Mouse (Mus musculus) lung, embryonic 14.5 days (tissue): ENCODE results near the gene Vwa8. TPM values are rescaled to one million over a fixed set of nuclear protein-coding genes. Genes with fewer than 3 reads are reported as not detected.
A peak's percentile ranks its signal among the peaks of the same experiment; 100 is the strongest.

Experiments
- ATAC-seq: fragments of 200-750 bp; cut with Nextera tagmentation; 2 replicates; pipeline ENCODE4 v1.8.0; 2017; ENCODE audit warnings: mild to moderate bottlenecking, moderate TSS enrichment, moderate library complexity; ENCODE audit not compliant: insufficient read depth
- DNase-seq: peaks from one replicate; pipeline ENCODE4 v3.0.0-alpha.2; 2015
- H3K27ac ChIP-seq: fragments of 300-500 bp; sonication (generic); 2 replicates; pipeline ENCODE4 v1.5.1; 2014; ENCODE audit warnings: low read depth, mild to moderate bottlenecking, moderate library complexity
- H3K27me3 ChIP-seq: fragments of 300-500 bp; sonication (generic); 2 replicates; pipeline ENCODE4 v1.6.1; 2014; ENCODE audit warnings: low read length, control low read depth; ENCODE audit not compliant: insufficient read depth
- H3K36me3 ChIP-seq: fragments of 300-500 bp; sonication (generic); 2 replicates; pipeline ENCODE4 v1.6.1; 2014; ENCODE audit warnings: control low read depth; ENCODE audit not compliant: insufficient read depth
- H3K4me1 ChIP-seq: fragments of 300-500 bp; sonication (generic); 2 replicates; pipeline ENCODE4 v1.6.1; 2014; ENCODE audit warnings: antibody characterized with exemption, control low read depth; ENCODE audit not compliant: insufficient read depth
- H3K4me2 ChIP-seq: fragments of 300-500 bp; sonication (generic); 2 replicates; pipeline ENCODE4 v1.6.1; 2014; ENCODE audit warnings: mild to moderate bottlenecking
- H3K4me3 ChIP-seq: fragments of 300-500 bp; sonication (generic); 2 replicates; pipeline ENCODE4 v1.5.1; 2014; ENCODE audit warnings: low read depth, low read length
- H3K9ac ChIP-seq: fragments of 300-500 bp; sonication (generic); 2 replicates; pipeline ENCODE4 v1.6.1; 2014
- H3K9me3 ChIP-seq: fragments of 300-500 bp; sonication (generic); 2 replicates; pipeline ENCODE4 v1.6.1; 2016; ENCODE audit warnings: low read depth, low read length, control low read depth
- CTCF ChIP-seq: IDR thresholded peaks from 2 replicates; pipeline ENCODE4 v1.5.1; 2016; ENCODE audit warnings: antibody characterized with exemption, low read depth
- WGBS: fragments of 180-500 bp; shearing (Covaris S2); extraction: QIAGEN DNeasy Blood & Tissue Kit; methylation state at CpG from one replicate; pipeline ENCODE4 v1.1.7; 2014; 5-methylcytosine and 5-hydroxymethylcytosine counted together
- polyA plus RNA-seq: library from polyadenylated mRNA; unstranded; fragments of >200 nt; fragmentation: Nextera tagmentation; extraction: Ambion mirVana; gene quantifications from 2 replicates; pipeline ENCODE4 v1.2.1, GENCODE M21; 2014

The Vwa8 gene
- polyA plus RNA-seq, 1 experiment from 2014 or later = 12.5 TPM

GRCm38 (mm10) chr14:79076560-79077300 is 227.9 kb downstream of the Vwa8 start:
- H3K9ac ChIP-seq = no peak overlapping the region
- no peak overlapping the region for H3K4me3 ChIP-seq
- no peaks in the 10 kb centered on the region for H3K9me3 ChIP-seq
- no peaks in the 10 kb centered on the region for H3K36me3 ChIP-seq
- H3K27ac ChIP-seq = no peak overlapping the region
- no peak for TF ChIP-seq CTCF
- H3K27me3 ChIP-seq = no peaks in the 10 kb centered on the region
- WGBS = 64% methylated on average over 9 of the region's 9 CpGs
- H3K4me1 ChIP-seq = no peaks in the 10 kb centered on the region
- DNase-seq (peak; percentile 71), ATAC-seq (0 out of 2 replicates have a peak, but pooled peaks have one; percentile 21)
- no peak overlapping the region for H3K4me2 ChIP-seq

GRCm38 (mm10) chr14:79083573-79083972 is 234.7 kb downstream of the Vwa8 start:
- no peak for TF ChIP-seq CTCF

DNA sequence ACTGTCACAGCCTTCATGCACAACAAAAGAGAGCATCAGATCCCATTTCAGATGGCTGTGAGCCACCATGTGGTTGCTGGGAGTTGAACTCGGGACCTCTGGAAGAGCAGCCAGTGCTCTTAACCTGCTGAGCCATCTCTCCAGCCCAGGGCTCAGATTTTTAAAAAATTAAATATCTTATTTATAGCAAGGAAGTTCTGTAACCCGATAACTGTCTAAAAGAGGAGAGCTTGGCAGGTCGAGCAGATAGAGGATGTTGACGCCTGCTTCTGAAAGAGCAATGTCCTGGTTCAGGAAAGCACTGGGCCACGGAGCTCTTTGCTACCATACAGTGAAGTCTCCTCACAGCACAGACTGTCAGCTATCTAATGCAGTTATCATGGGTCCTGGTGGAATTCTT is 237.2 kb downstream of the Vwa8 start:
- TF ChIP-seq CTCF = no peak
- Histone ChIP-seq H3K4me2 (no peak overlapping the region), H3K27me3 (no peaks in the 10 kb centered on the region), H3K4me1 (no peaks in the 10 kb centered on the region), H3K4me3 (no peak overlapping the region), H3K9ac (no peak overlapping the region), H3K27ac (no peak overlapping the region), H3K36me3 (no peaks in the 10 kb centered on the region), H3K9me3 (no peaks in the 10 kb centered on the region)
- WGBS = 71% methylated on average over 5 of the region's 5 CpGs
- ATAC-seq (no peak), DNase-seq (no peak)

More at GRCm38 (mm10) chr14:79083573-79083972, 234.7 kb downstream of the Vwa8 start:
- DNase-seq (no peak), ATAC-seq (no peak)
- no peaks in the 10 kb centered on the region for H3K27me3 ChIP-seq
- no peaks in the 10 kb centered on the region for H3K4me1 ChIP-seq
- no peak overlapping the region for H3K4me3 ChIP-seq
- H3K27ac ChIP-seq = no peak overlapping the region
- no peaks in the 10 kb centered on the region for H3K36me3 ChIP-seq
- 53% methylated on average over 7 of the region's 7 CpGs for WGBS
- no peak overlapping the region for H3K9ac ChIP-seq
- no peak overlapping the region for H3K4me2 ChIP-seq
- H3K9me3 ChIP-seq = no peaks in the 10 kb centered on the region

GRCm38 (mm10) chr14:79089464-79089863 is 240.6 kb downstream of the Vwa8 start:
- Histone ChIP-seq H3K27ac (peak overlapping the region; percentile 32), H3K27me3 (no peaks in the 10 kb centered on the region), H3K4me2 (no peak overlapping the region), H3K4me3 (no peak overlapping the region), H3K4me1 (no peaks in the 10 kb centered on the region), H3K9me3 (no peaks in the 10 kb centered on the region), H3K9ac (no peak overlapping the region), H3K36me3 (no peaks in the 10 kb centered on the region)
- 27% methylated on average over 2 of the region's 2 CpGs for WGBS
- ATAC-seq (peak; percentile 81), DNase-seq (peak; percentile 79)
- TF ChIP-seq CTCF = no peak

DNA sequence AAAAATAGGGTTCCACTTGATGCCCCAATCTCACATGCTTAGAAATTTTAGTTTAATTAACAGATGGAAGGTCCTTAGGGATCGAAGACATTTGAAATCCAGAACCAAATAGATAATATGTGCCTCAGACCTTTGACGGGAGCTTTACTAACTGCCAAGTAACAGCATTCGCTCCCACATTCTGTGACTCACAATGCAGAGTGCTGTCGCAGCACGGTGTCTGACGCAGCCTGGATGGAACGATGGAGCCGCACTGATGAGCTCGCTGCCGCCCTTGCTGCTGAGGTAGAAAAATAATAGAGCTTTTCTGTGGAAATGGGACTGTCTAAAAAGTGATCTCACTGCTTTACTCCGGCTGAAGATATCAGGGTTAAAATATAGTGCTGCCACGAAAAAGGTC is 248.3 kb downstream of the Vwa8 start:
- Histone ChIP-seq H3K9me3 (no peaks in the 10 kb centered on the region), H3K27ac (no peak overlapping the region), H3K9ac (no peak overlapping the region), H3K4me2 (no peak overlapping the region), H3K27me3 (no peaks in the 10 kb centered on the region), H3K4me1 (no peaks in the 10 kb centered on the region), H3K4me3 (no peak overlapping the region), H3K36me3 (no peaks in the 10 kb centered on the region)
- ATAC-seq (no peak), DNase-seq (no peak)
- no peak for TF ChIP-seq CTCF
- WGBS = 89% methylated on average over 12 of the region's 12 CpGs

DNA sequence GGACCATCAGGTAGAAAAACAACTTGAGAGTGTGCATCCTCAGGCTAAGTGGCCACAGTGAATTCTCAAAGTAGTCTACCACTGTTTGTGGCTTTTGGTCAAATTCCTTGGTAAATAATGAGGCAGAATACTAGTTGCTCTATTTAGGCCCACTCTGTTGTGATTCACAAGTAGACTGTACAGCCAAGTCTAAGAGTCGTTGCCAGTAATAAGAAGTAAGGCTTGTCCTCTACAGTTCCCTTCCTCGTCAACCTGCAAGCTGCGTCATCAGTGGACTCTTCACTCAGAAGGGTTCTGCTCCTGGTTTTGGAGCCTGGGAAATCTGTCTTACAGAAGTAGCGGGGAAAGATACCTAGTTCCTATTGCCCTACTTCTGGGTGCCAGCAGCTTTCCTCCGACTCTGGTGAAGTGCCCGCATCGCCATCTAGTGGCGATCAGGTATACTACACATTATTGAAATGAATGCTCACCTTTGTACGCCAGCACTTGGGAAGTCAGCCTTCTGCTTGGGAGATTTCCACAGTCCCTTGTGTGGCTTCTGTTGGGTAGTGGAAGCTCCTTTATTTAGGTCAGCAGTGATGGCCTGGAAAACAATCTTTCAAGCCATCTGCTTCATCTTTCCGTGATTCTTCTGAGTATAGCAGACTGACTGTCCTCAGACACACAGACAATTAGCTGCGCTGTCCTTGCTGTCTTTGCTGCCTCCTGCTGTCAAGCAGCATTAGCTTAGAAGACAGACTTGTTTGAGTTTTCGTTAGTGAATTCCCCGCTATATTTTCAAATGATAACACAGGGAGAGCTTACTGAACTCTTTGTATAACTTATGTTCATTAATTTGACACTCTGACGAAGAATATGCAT is 258.0 kb downstream of the Vwa8 start:
- peak; percentile 88 for TF ChIP-seq CTCF
- H3K27ac ChIP-seq = no peak overlapping the region
- WGBS = 32% methylated on average over 14 of the region's 14 CpGs
- H3K36me3 ChIP-seq = no peaks in the 10 kb centered on the region
- no peaks in the 10 kb centered on the region for H3K27me3 ChIP-seq
- no peak overlapping the region for H3K4me2 ChIP-seq
- no peak overlapping the region for H3K9ac ChIP-seq
- no peaks in the 10 kb centered on the region for H3K4me1 ChIP-seq
- no peaks in the 10 kb centered on the region for H3K9me3 ChIP-seq
- ATAC-seq = peak; percentile 63
- DNase-seq = peak; percentile 90
- no peak overlapping the region for H3K4me3 ChIP-seq

DNA sequence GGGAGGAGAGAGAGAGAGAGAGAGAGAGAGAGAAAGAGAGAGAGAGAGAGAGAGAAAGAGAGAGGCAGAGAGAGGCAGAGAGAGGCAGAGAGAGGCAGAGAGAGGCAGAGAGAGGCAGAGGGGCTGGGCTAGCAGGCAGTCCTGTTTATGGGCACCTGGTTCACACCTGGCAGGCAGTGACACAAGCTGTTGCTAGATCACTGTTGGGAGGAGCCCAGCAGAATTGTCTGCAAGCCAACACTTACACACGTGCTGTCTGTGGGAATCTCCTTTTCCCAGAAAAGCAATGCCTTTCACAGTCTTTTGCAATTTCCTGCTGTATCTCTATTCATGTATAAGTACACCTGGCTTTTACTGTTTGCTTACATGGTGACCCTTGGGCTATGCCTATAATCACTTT is 260.5 kb downstream of the Vwa8 start:
- TF ChIP-seq CTCF = no peak
- Histone ChIP-seq H3K9me3 (no peaks in the 10 kb centered on the region), H3K27me3 (no peaks in the 10 kb centered on the region), H3K4me2 (no peak overlapping the region), H3K4me3 (no peak overlapping the region), H3K9ac (no peak overlapping the region), H3K27ac (no peak overlapping the region), H3K36me3 (no peaks in the 10 kb centered on the region), H3K4me1 (no peaks in the 10 kb centered on the region)
- no peak for ATAC-seq
- WGBS = 16% methylated on average over 1 of the region's 1 CpGs
- no peak for DNase-seq
